Comparison of ENCODE assay signal across 13 mouse cellular contexts in genomic region chr8:11071162-11071561, GRCm38 (mm10).
DNase-seq lines count a peak whose midpoint lies in the region; ATAC-seq and TF ChIP-seq lines count a peak whose summit lies in the region.
"Had no signal": no experiment of that assay in that cellular context is flagged by ENCODE, and none has a peak within 500 bp of the region (broad histone marks: within the 10 kb centered on the region; RNA-seq: fewer than 3 reads in every experiment).

No protein-coding gene starts in this region.

- H3K27ac ChIP-seq in left cerebral cortex, adult 2 months: no peak overlapping the region
- no peak overlapping the region for H3K27ac ChIP-seq in intestine, postnatal 0 days (ENCODE audit: low read depth, low read length)
- H3K27ac ChIP-seq: heart, embryonic 13.5 days; limb, embryonic 13.5 days had no signal

- H3K27me3 ChIP-seq in intestine, postnatal 0 days (replicated peaks; ENCODE audit: control insufficient read depth, insufficient read depth, low read length): no peaks in the 10 kb centered on the region
- H3K27me3 ChIP-seq: heart, embryonic 13.5 days; limb, embryonic 13.5 days had no signal

- ATAC-seq in intestine, postnatal 0 days: peak; percentile 22; the same call in 1 of the 2 replicates
- peak; percentile 59 for ATAC-seq in megakaryocyte, adult 5-6 weeks (ENCODE audit: poor library complexity, severe bottlenecking)

- H3K4me3 ChIP-seq in left cerebral cortex, adult 2 months: no peak overlapping the region
- H3K4me3 ChIP-seq in intestine, postnatal 0 days (ENCODE audit: low read depth, low read length): no peak overlapping the region
- H3K4me3 ChIP-seq: erythroblast, embryonic 14.5 days; heart, embryonic 13.5 days; limb, embryonic 13.5 days had no signal

- TF ChIP-seq CTCF in left cerebral cortex, adult 2 months (IDR thresholded peaks at IDR 0.05): peak; percentile 15
- peak; percentile 72 for TF ChIP-seq CTCF in intestine, postnatal 0 days (IDR thresholded peaks at IDR 0.05; ENCODE audit: low read depth)

- H3K36me3 ChIP-seq in intestine, postnatal 0 days (ENCODE audit: control insufficient read depth, insufficient read depth): no peaks in the 10 kb centered on the region
- H3K36me3 ChIP-seq: heart, embryonic 13.5 days; limb, embryonic 13.5 days had no signal

- intact Hi-C loops in left cerebral cortex, adult 2 months (cut with DNase I): no loop called here
- intact Hi-C loops in left cerebral cortex, postnatal 14 days (cut with DNase I): no loop called here

- no peaks in the 10 kb centered on the region for H3K4me1 ChIP-seq in intestine, postnatal 0 days (replicated peaks; ENCODE audit: control insufficient read depth, insufficient read depth, low read length)
- H3K4me1 ChIP-seq: heart, embryonic 13.5 days; limb, embryonic 13.5 days had no signal

- DNase-seq in adrenal gland, postnatal 25 days: peak; percentile 11
- no peak for DNase-seq in adrenal gland, adult 8-10 months
- no peak for DNase-seq in left cerebral cortex, adult 2 months (ENCODE audit: extremely low spot score in 1 of 2, low spot score in 2 of 2)
- no peak for DNase-seq in left cerebral cortex, postnatal 14 days (ENCODE audit: low spot score in 2 of 2)
- DNase-seq in ovary, postnatal 10 days (ENCODE audit: low spot score): no peak
- DNase-seq in adipocyte (ENCODE audit: low spot score): no peak
- DNase-seq: cerebellum, adult 11-12 months had no signal

- no peak overlapping the region for H3K9ac ChIP-seq in intestine, postnatal 0 days (ENCODE audit: low read depth, low read length)
- H3K9ac ChIP-seq: heart, embryonic 13.5 days; limb, embryonic 13.5 days had no signal

- H3K9me3 ChIP-seq in intestine, postnatal 0 days (ENCODE audit: control insufficient read depth): no peaks in the 10 kb centered on the region
- H3K9me3 ChIP-seq: heart, embryonic 13.5 days; limb, embryonic 13.5 days had no signal

- 62% methylated on average over 2 of the region's 2 CpGs for WGBS in intestine, postnatal 0 days

- H3K4me2 ChIP-seq in intestine, postnatal 0 days (replicated peaks; ENCODE audit: low read depth): no peak overlapping the region
- H3K4me2 ChIP-seq: heart, embryonic 13.5 days; limb, embryonic 13.5 days; midbrain, embryonic 11.5 days had no signal
